8 mouse cellular contexts compared by ENCODE assay signal in genomic region chr8:105289805-105290460, GRCm38 (mm10). TPM values are rescaled to one million over a fixed set of nuclear protein-coding genes. Genes with fewer than 3 reads are reported as not detected.
A peak's percentile ranks its signal among the peaks of the same experiment; 100 is the strongest.
DNase-seq lines count a peak whose midpoint lies in the region; ATAC-seq lines count a peak whose summit lies in the region.

TSS of gene 4931428F04Rik (minus strand) at chr8:105289864.

- H3K27ac ChIP-seq in heart, embryonic 13.5 days (replicated peaks): peak within 1 kb of the TSS; percentile 72

- peaks cover 26% of the 10 kb centered on the region for H3K4me1 ChIP-seq in heart, embryonic 13.5 days

- ATAC-seq in heart, embryonic 13.5 days (ENCODE audit: extremely low read depth, insufficient number of reproducible peaks, low FRiP score, low TSS enrichment): peak; percentile 32; the same call in 1 of the 2 replicates

- DNase-seq in urinary bladder, postnatal 14 days (ENCODE audit: low spot score): peak; percentile 41
- no peak for DNase-seq in urinary bladder, adult 2 months (ENCODE audit: low spot score)
- peak; percentile 81 for DNase-seq in cerebellum, postnatal 10 days
- DNase-seq in layer of hippocampus, adult 9-11 months: peak; percentile 54
- peak; percentile 80 for DNase-seq in lung, postnatal 10 days
- DNase-seq in right cerebral cortex, postnatal 10 days (ENCODE audit: low spot score in 2 of 2): peak; percentile 72 to 74
- no peak for DNase-seq in c-Kit-positive CD71-positive TER-119-positive erythroid progenitor cells, embryonic 14.5 days (ENCODE audit: low spot score)

- H3K9ac ChIP-seq in heart, embryonic 13.5 days: peak within 1 kb of the TSS; percentile 76

- H3K4me2 ChIP-seq in heart, embryonic 13.5 days: peak within 1 kb of the TSS; percentile 90

- peaks cover 51% of the 10 kb centered on the region for H3K27me3 ChIP-seq in heart, embryonic 13.5 days (replicated peaks)

- no peaks in the 10 kb centered on the region for H3K9me3 ChIP-seq in heart, embryonic 13.5 days

- WGBS in heart, embryonic 13.5 days: 2% methylated on average over 43 of the region's 43 CpGs

- H3K4me3 ChIP-seq in heart, embryonic 13.5 days: peak within 1 kb of the TSS; percentile 59

- peaks cover 4% of the 10 kb centered on the region; the same call in 1 of the 2 replicates for H3K36me3 ChIP-seq in heart, embryonic 13.5 days

RNA-seq across cellular contexts. Expression of gene 4931428F04Rik, which starts in this region (rescaled TPM):
- polyA plus RNA-seq in urinary bladder, adult 2 months (2012; rRNA removed): 2.7 and 2.9 TPM in 2 replicates
- 6.0 and 6.5 TPM in 2 replicates for polyA plus RNA-seq in heart, embryonic 13.5 days (2015; fragmentation: Nextera tagmentation; extraction: Ambion mirVana)

Comparison
In these comparisons a context has a peak if more than half of its experiments do, and no peak if none do; other contexts are left out.
1. DNase-seq: peak in urinary bladder, postnatal 14 days (single experiment), cerebellum, postnatal 10 days (2 of 2), layer of hippocampus, adult 9-11 months (single experiment), lung, postnatal 10 days (single experiment) and right cerebral cortex, postnatal 10 days (2 of 2); none in urinary bladder, adult 2 months (single experiment) and c-Kit-positive CD71-positive TER-119-positive erythroid progenitor cells, embryonic 14.5 days (single experiment).